In genomic region chr4:123916748-123917547, GRCm38 (mm10) we compare ENCODE assay signal across 8 mouse cellular contexts. TPM values are rescaled to one million over a fixed set of nuclear protein-coding genes. Genes with fewer than 3 reads are reported as not detected.
A peak's percentile ranks its signal among the peaks of the same experiment; 100 is the strongest.
DNase-seq lines count a peak whose midpoint lies in the region; ATAC-seq and TF ChIP-seq lines count a peak whose summit lies in the region.

Gene Rragc (plus strand): TSS chr4:123917446.

- ATAC-seq in heart, embryonic 12.5 days (ENCODE audit: insufficient number of reproducible peaks, low FRiP score), result peak; percentile 100
- ATAC-seq in kidney, postnatal 0 days (replicated peaks; ENCODE audit: low FRiP score, low read depth), result peak; percentile 100
- peak; percentile 99 for ATAC-seq in liver, embryonic 11.5 days (replicated peaks; ENCODE audit: low FRiP score)
- peak; percentile 99 for ATAC-seq in stomach, embryonic 14.5 days (ENCODE audit: insufficient number of reproducible peaks, insufficient read depth, low FRiP score, low read depth)

- H3K4me3 ChIP-seq in C2C12 (ENCODE audit: insufficient read depth, poor library complexity, severe bottlenecking), result peak within 1 kb of the TSS; percentile 82
- peak within 1 kb of the TSS; percentile 97 for H3K4me3 ChIP-seq in erythroblast, embryonic 14.5 days (replicated peaks)
- H3K4me3 ChIP-seq in heart, embryonic 12.5 days, result peak within 1 kb of the TSS; percentile 75
- H3K4me3 ChIP-seq in kidney, postnatal 0 days (replicated peaks; ENCODE audit: low read depth, low read length), result peak within 1 kb of the TSS; percentile 95
- peak within 1 kb of the TSS; percentile 98 for H3K4me3 ChIP-seq in liver, embryonic 11.5 days (ENCODE audit: low read depth, low read length)
- H3K4me3 ChIP-seq in stomach, embryonic 14.5 days (ENCODE audit: low read depth, low read length), result peak within 1 kb of the TSS; percentile 96

- no peaks in the 10 kb centered on the region for H3K9me3 ChIP-seq in erythroblast, embryonic 14.5 days (ENCODE audit: control insufficient read depth, low read length)
- H3K9me3 ChIP-seq in heart, embryonic 12.5 days (replicated peaks), result no peaks in the 10 kb centered on the region
- H3K9me3 ChIP-seq in kidney, postnatal 0 days (replicated peaks; ENCODE audit: low read length), result no peaks in the 10 kb centered on the region
- no peaks in the 10 kb centered on the region for H3K9me3 ChIP-seq in liver, embryonic 11.5 days (ENCODE audit: control insufficient read depth, low read length)
- no peaks in the 10 kb centered on the region for H3K9me3 ChIP-seq in stomach, embryonic 14.5 days (ENCODE audit: control insufficient read depth, low read depth, low read length)

- H3K79me3 ChIP-seq in C2C12 (ENCODE audit: low read depth), result peaks cover 46% of the 10 kb centered on the region

- H3K36me3 ChIP-seq in C2C12 (ENCODE audit: control insufficient read depth, insufficient read depth), result peaks cover 54% of the 10 kb centered on the region
- H3K36me3 ChIP-seq in erythroblast, embryonic 14.5 days (ENCODE audit: control insufficient read depth), result peaks cover 43% of the 10 kb centered on the region
- peaks cover 34% of the 10 kb centered on the region for H3K36me3 ChIP-seq in heart, embryonic 12.5 days
- peaks cover 18% of the 10 kb centered on the region for H3K36me3 ChIP-seq in kidney, postnatal 0 days (ENCODE audit: insufficient read depth, low read length)
- H3K36me3 ChIP-seq in liver, embryonic 11.5 days (ENCODE audit: control insufficient read depth, insufficient read depth, low read length), result peaks cover 2% of the 10 kb centered on the region; the same call in 1 of the 2 replicates
- peaks cover 18% of the 10 kb centered on the region for H3K36me3 ChIP-seq in stomach, embryonic 14.5 days (ENCODE audit: control insufficient read depth, insufficient read depth, low read length)

- no peak; the same call in none of the 2 replicates for TF ChIP-seq POLR2A in brain, embryonic 14.5 days (IDR thresholded peaks at IDR 0.05; ENCODE audit: borderline replicate concordance, extremely low read depth, insufficient read depth, insufficient read length, poor library complexity, severe bottlenecking)

- DNase-seq in brain, embryonic 14.5 days (ENCODE audit: low read depth), result peak; percentile 99
- peak; percentile 99 for DNase-seq in kidney, postnatal 0 days (ENCODE audit: low spot score)
- peak; percentile 99 for DNase-seq in liver, embryonic 11.5 days (ENCODE audit: low spot score)
- peak; percentile 97 for DNase-seq in naive thymus-derived CD4-positive, alpha-beta T cell, adult 2 months (ENCODE audit: low read depth)

- peak within 1 kb of the TSS; percentile 82 for H3K27ac ChIP-seq in heart, embryonic 12.5 days (ENCODE audit: poor library complexity, severe bottlenecking)
- H3K27ac ChIP-seq in kidney, postnatal 0 days, result peak within 1 kb of the TSS; percentile 89
- H3K27ac ChIP-seq in liver, embryonic 11.5 days (ENCODE audit: low read depth, low read length), result peak within 1 kb of the TSS; percentile 80
- peak within 1 kb of the TSS; percentile 80 for H3K27ac ChIP-seq in stomach, embryonic 14.5 days (ENCODE audit: low read length)

- no peaks in the 10 kb centered on the region for H3K27me3 ChIP-seq in C2C12 (ENCODE audit: control insufficient read depth, insufficient read depth, insufficient read length)
- H3K27me3 ChIP-seq in erythroblast, embryonic 14.5 days (ENCODE audit: control insufficient read depth), result no peaks in the 10 kb centered on the region
- no peaks in the 10 kb centered on the region for H3K27me3 ChIP-seq in heart, embryonic 12.5 days (replicated peaks)
- no peaks in the 10 kb centered on the region for H3K27me3 ChIP-seq in kidney, postnatal 0 days (ENCODE audit: insufficient read depth, low read length)
- H3K27me3 ChIP-seq in liver, embryonic 11.5 days (replicated peaks; ENCODE audit: control insufficient read depth, insufficient read depth, low read length), result no peaks in the 10 kb centered on the region
- H3K27me3 ChIP-seq in stomach, embryonic 14.5 days (ENCODE audit: control insufficient read depth, insufficient read depth, low read length), result no peaks in the 10 kb centered on the region

- peaks cover 28% of the 10 kb centered on the region for H3K4me1 ChIP-seq in erythroblast, embryonic 14.5 days (ENCODE audit: control insufficient read depth)
- H3K4me1 ChIP-seq in heart, embryonic 12.5 days (replicated peaks), result peaks cover 17% of the 10 kb centered on the region
- H3K4me1 ChIP-seq in kidney, postnatal 0 days (replicated peaks; ENCODE audit: insufficient read depth, low read length), result peaks cover 15% of the 10 kb centered on the region
- peaks cover 13% of the 10 kb centered on the region for H3K4me1 ChIP-seq in liver, embryonic 11.5 days (replicated peaks; ENCODE audit: control insufficient read depth, insufficient read depth, low read length)
- peaks cover 13% of the 10 kb centered on the region for H3K4me1 ChIP-seq in stomach, embryonic 14.5 days (ENCODE audit: control insufficient read depth, insufficient read depth, low read length)

- H3ac ChIP-seq in C2C12 (ENCODE audit: control insufficient read depth, insufficient read length, low read depth), result peak within 1 kb of the TSS; percentile 92

- WGBS in heart, embryonic 12.5 days, result under 1% methylated on average over 49 of the region's 49 CpGs
- under 1% methylated on average over 47 of the region's 49 CpGs for WGBS in kidney, postnatal 0 days
- under 1% methylated on average over 49 of the region's 49 CpGs for WGBS in liver, embryonic 11.5 days
- under 1% methylated on average over 43 of the region's 49 CpGs for WGBS in stomach, embryonic 14.5 days

- H3K9ac ChIP-seq in heart, embryonic 12.5 days, result peak within 1 kb of the TSS; percentile 92
- H3K9ac ChIP-seq in kidney, postnatal 0 days (ENCODE audit: low read depth, low read length), result peak within 1 kb of the TSS; percentile 94
- H3K9ac ChIP-seq in liver, embryonic 11.5 days (ENCODE audit: low read depth, low read length), result peak within 1 kb of the TSS; percentile 92
- peak within 1 kb of the TSS; percentile 91 for H3K9ac ChIP-seq in stomach, embryonic 14.5 days (replicated peaks; ENCODE audit: low read depth, low read length)

- peaks cover 92% of the 10 kb centered on the region for H3K79me2 ChIP-seq in C2C12 (ENCODE audit: control insufficient read depth, insufficient read depth)

- H3K4me2 ChIP-seq in heart, embryonic 12.5 days, result peak within 1 kb of the TSS; percentile 84
- H3K4me2 ChIP-seq in kidney, postnatal 0 days (ENCODE audit: low read length), result peak within 1 kb of the TSS; percentile 81
- peak within 1 kb of the TSS; percentile 96 for H3K4me2 ChIP-seq in liver, embryonic 11.5 days
- peak within 1 kb of the TSS; percentile 80 for H3K4me2 ChIP-seq in stomach, embryonic 14.5 days (replicated peaks; ENCODE audit: low read depth, low read length)

- no peak for TF ChIP-seq CTCF in C2C12 (IDR thresholded peaks at IDR 0.05; ENCODE audit: control insufficient read depth, insufficient read depth, insufficient read length)
- TF ChIP-seq CTCF in brain, embryonic 14.5 days (IDR thresholded peaks at IDR 0.05; ENCODE audit: borderline replicate concordance, extremely low read depth, insufficient read depth, insufficient read length), result no peak
- TF ChIP-seq CTCF in kidney, postnatal 0 days (IDR thresholded peaks at IDR 0.05; ENCODE audit: low read depth), result 0 out of 2 replicates have a peak, but pooled peaks have one; percentile 1

TF ChIP-seq in C2C12, 6 proteins besides CTCF, POLR2A, EP300 and RAD21:
- peak; percentile 96 for TF ChIP-seq MAX (IDR thresholded peaks at IDR 0.05)
- no peak for TF ChIP-seq MYOD1 (IDR thresholded peaks at IDR 0.05; ENCODE audit: control insufficient read depth, insufficient read length, low read depth)
- peak; percentile 96 for TF ChIP-seq USF1 (IDR thresholded peaks at IDR 0.05; ENCODE audit: low read depth)

RNA-seq across cellular contexts. Expression of gene Rragc, which starts in this region (rescaled TPM):
- 43.5 TPM for polyA plus RNA-seq in C2C12 (2012; fragmentation: generic; extraction: Trizol)
- polyA plus RNA-seq in brain, embryonic 14.5 days (2012; rRNA removed), result 57.8 and 60.0 TPM in 2 replicates
- 0.55 and 0.64 TPM in 2 replicates for polyA plus RNA-seq in erythroblast, embryonic 14.5 days (2012)
- polyA plus RNA-seq in heart, embryonic 12.5 days (2016; fragmentation: Nextera tagmentation; extraction: Ambion mirVana), result 47.8 and 50.1 TPM in 2 replicates
- 46.8 and 47.1 TPM in 2 replicates for polyA plus RNA-seq in kidney, postnatal 0 days (2015; fragmentation: Nextera tagmentation; extraction: Ambion mirVana)
- polyA plus RNA-seq in liver, embryonic 11.5 days (2014; fragmentation: Nextera tagmentation; extraction: Ambion mirVana), result 37.8 and 39.9 TPM in 2 replicates
- 54.1 and 54.8 TPM in 2 replicates for polyA plus RNA-seq in stomach, embryonic 14.5 days (2014; fragmentation: Nextera tagmentation; extraction: Ambion mirVana)

Comparison
In these comparisons a context has a peak if more than half of its experiments do, and no peak if none do; other contexts are left out.
1. Peak in every context shown above with its lines: DNase-seq, ATAC-seq, H3K4me3 ChIP-seq and H3K27ac ChIP-seq.
2. RNA of gene Rragc (polyA plus RNA-seq): 57.8 to 60.0 TPM in brain, embryonic 14.5 days, 54.1 to 54.8 TPM in stomach, embryonic 14.5 days, 47.8 to 50.1 TPM in heart, embryonic 12.5 days, 46.8 to 47.1 TPM in kidney, postnatal 0 days, 43.5 TPM in C2C12 (single experiment) and 37.8 to 39.9 TPM in liver, embryonic 11.5 days; 0.55 to 0.64 TPM in erythroblast, embryonic 14.5 days; every median in the first group is over 10 times any median in the second.